Comparison of ENCODE assay signal across 10 mouse cellular contexts in genomic region chr2:166605164-166605831, GRCm38 (mm10).
DNase-seq lines count a peak whose midpoint lies in the region; ATAC-seq and TF ChIP-seq lines count a peak whose summit lies in the region.
"Had no signal": no experiment of that assay in that cellular context is flagged by ENCODE, and none has a peak within 500 bp of the region (broad histone marks: within the 10 kb centered on the region; RNA-seq: fewer than 3 reads in every experiment).

No protein-coding gene starts in this region.

- WGBS in limb, embryonic 11.5 days, result 43% methylated on average over 12 of the region's 12 CpGs

- H3K36me3 ChIP-seq in limb, embryonic 11.5 days (ENCODE audit: control insufficient read depth, insufficient read depth, low read length), result no peaks in the 10 kb centered on the region
- H3K36me3 ChIP-seq: stomach, embryonic 15.5 days had no signal

- H3K4me2 ChIP-seq in limb, embryonic 11.5 days (ENCODE audit: low read depth, severe bottlenecking), result no peak overlapping the region
- H3K4me2 ChIP-seq: stomach, embryonic 15.5 days had no signal

- H3K9ac ChIP-seq in limb, embryonic 11.5 days (ENCODE audit: low read length), result no peak overlapping the region
- H3K9ac ChIP-seq: stomach, embryonic 15.5 days had no signal

- H3K27me3 ChIP-seq in limb, embryonic 11.5 days (ENCODE audit: control insufficient read depth, insufficient read depth, low read length), result no peaks in the 10 kb centered on the region
- H3K27me3 ChIP-seq: stomach, embryonic 15.5 days had no signal

- H3K4me3 ChIP-seq in layer of hippocampus, adult 2 months, result no peak overlapping the region
- no peak overlapping the region for H3K4me3 ChIP-seq in limb, embryonic 11.5 days (ENCODE audit: low read depth, low read length)
- H3K4me3 ChIP-seq: stomach, embryonic 15.5 days had no signal

- H3K9me3 ChIP-seq in limb, embryonic 11.5 days (ENCODE audit: control insufficient read depth, low read length), result no peaks in the 10 kb centered on the region
- H3K9me3 ChIP-seq: stomach, embryonic 15.5 days had no signal

- no peak overlapping the region for H3K27ac ChIP-seq in layer of hippocampus, adult 2 months
- no peak overlapping the region for H3K27ac ChIP-seq in limb, embryonic 11.5 days (replicated peaks; ENCODE audit: low read depth, low read length)
- H3K27ac ChIP-seq: stomach, embryonic 15.5 days had no signal

- no peak for DNase-seq in layer of hippocampus, adult 2 months (ENCODE audit: low spot score in 2 of 2)
- DNase-seq in layer of hippocampus, adult 18-20 months (ENCODE audit: low spot score in 2 of 2), result no peak
- DNase-seq in gastrocnemius, postnatal 25 days, result peak; percentile 53
- DNase-seq in limb, embryonic 11.5 days (ENCODE audit: low spot score), result peak; percentile 61
- DNase-seq in urinary bladder, postnatal 36 days (ENCODE audit: low spot score in 2 of 2), result no peak
- DNase-seq in adrenal gland, adult 2 months, result no peak
- no peak for DNase-seq in kidney, adult 9 months

- peak; percentile 56 for ATAC-seq in common myeloid progenitor, adult 5-6 weeks (replicated peaks; ENCODE audit: low read depth, poor library complexity, severe bottlenecking)
- no peak; the same call in 1 of the 2 replicates for ATAC-seq in limb, embryonic 11.5 days (ENCODE audit: insufficient number of reproducible peaks, low FRiP score, low TSS enrichment, low read depth)
- ATAC-seq: hindbrain, embryonic 16.5 days had no signal

- peak; percentile 47 for TF ChIP-seq CTCF in layer of hippocampus, adult 2 months (conservative IDR thresholded peaks at IDR 0.05)

- peaks cover 23% of the 10 kb centered on the region for H3K4me1 ChIP-seq in limb, embryonic 11.5 days (ENCODE audit: control insufficient read depth, insufficient read depth, low read length)

Comparison
In these comparisons a context has a peak if more than half of its experiments do, and no peak if none do; other contexts are left out.
1. DNase-seq: peak in gastrocnemius, postnatal 25 days (single experiment) and limb, embryonic 11.5 days (single experiment); none in layer of hippocampus, adult 2 months (0 of 2), layer of hippocampus, adult 18-20 months (0 of 2), urinary bladder, postnatal 36 days (0 of 2), adrenal gland, adult 2 months (single experiment) and kidney, adult 9 months (single experiment).